Mouse (Mus musculus) heart, postnatal 4 days (tissue): Measurements from ENCODE around the gene Pacs2. TPM values are rescaled to one million over a fixed set of nuclear protein-coding genes. Genes with fewer than 3 reads are reported as not detected.
A peak's percentile ranks its signal among the peaks of the same experiment; 100 is the strongest.

Experiments
- DNase-seq: peaks from one replicate; pipeline ENCODE4 v3.0.0; 2021
- total RNA-seq, 2 experiments: library from RNA; stranded (reverse); gene quantifications; 2 replicates each; pipeline ENCODE4 v1.2.3; 2021

Pacs2 gene
- total RNA-seq, 2 experiments from 2014 or later: 31.8 to 33.4 TPM

- peak; percentile 49 for DNase-seq
These were observed 1.3 kb upstream of the Pacs2 start for GRCm38 (mm10) chr12:113013021-113013491.

- DNase-seq: peak; percentile 42
These were observed 551 bp downstream of the Pacs2 start for GRCm38 (mm10) chr12:113014561-113015556.

GRCm38 (mm10) chr12:113015956-113016355, 1.6 kb downstream of the Pacs2 start:
- DNase-seq: no peak

GRCm38 (mm10) chr12:113016976-113017375, 2.7 kb downstream of the Pacs2 start:
- no peak for DNase-seq

GRCm38 (mm10) chr12:113017429-113017984, 3.2 kb downstream of the Pacs2 start:
- no peak for DNase-seq

- DNase-seq: no peak
These were observed 4.5 kb downstream of the Pacs2 start for GRCm38 (mm10) chr12:113018763-113019162.

GRCm38 (mm10) chr12:113021488-113021887, 7.2 kb downstream of the Pacs2 start:
- no peak for DNase-seq

- no peak for DNase-seq
These were observed 8.8 kb downstream of the Pacs2 start for GRCm38 (mm10) chr12:113023082-113023481.

- DNase-seq: no peak
These were observed 12.2 kb downstream of the Pacs2 start for GRCm38 (mm10) chr12:113026557-113026956.

GRCm38 (mm10) chr12:113027495-113027894, 13.2 kb downstream of the Pacs2 start:
- no peak for DNase-seq

- DNase-seq: no peak
These were observed 13.8 kb downstream of the Pacs2 start for GRCm38 (mm10) chr12:113028067-113028466.

GRCm38 (mm10) chr12:113028898-113029297, 14.6 kb downstream of the Pacs2 start:
- DNase-seq: peak; percentile 34

- no peak for DNase-seq
These were observed 15.7 kb downstream of the Pacs2 start for GRCm38 (mm10) chr12:113030046-113030445.

- DNase-seq: no peak
These were observed 16.7 kb downstream of the Pacs2 start for GRCm38 (mm10) chr12:113030993-113031392.

GRCm38 (mm10) chr12:113031441-113031840, 17.1 kb downstream of the Pacs2 start:
- no peak for DNase-seq

GRCm38 (mm10) chr12:113032296-113033250, 18.3 kb downstream of the Pacs2 start:
- peak; percentile 60 for DNase-seq

- DNase-seq: no peak
These were observed 20.8 kb downstream of the Pacs2 start for GRCm38 (mm10) chr12:113035093-113035492.

- DNase-seq: no peak
These were observed 22.7 kb downstream of the Pacs2 start for GRCm38 (mm10) chr12:113036996-113037395.

- DNase-seq: no peak
These were observed 24.1 kb downstream of the Pacs2 start for GRCm38 (mm10) chr12:113038414-113038813.

- peak; percentile 60 for DNase-seq
These were observed 27.5 kb downstream of the Pacs2 start for GRCm38 (mm10) chr12:113041481-113042439.

GRCm38 (mm10) chr12:113042543-113042942, 28.2 kb downstream of the Pacs2 start:
- no peak for DNase-seq
